Mouse (Mus musculus) telencephalon, adult 2 months (tissue): ENCODE measurements around the gene Ms4a2.

Experiments
- DNase-seq: peaks from one replicate; pipeline ENCODE4 v3.0.0-alpha.2; 2011; ENCODE audit warnings: low read depth, low spot score

The Ms4a2 gene

DNA sequence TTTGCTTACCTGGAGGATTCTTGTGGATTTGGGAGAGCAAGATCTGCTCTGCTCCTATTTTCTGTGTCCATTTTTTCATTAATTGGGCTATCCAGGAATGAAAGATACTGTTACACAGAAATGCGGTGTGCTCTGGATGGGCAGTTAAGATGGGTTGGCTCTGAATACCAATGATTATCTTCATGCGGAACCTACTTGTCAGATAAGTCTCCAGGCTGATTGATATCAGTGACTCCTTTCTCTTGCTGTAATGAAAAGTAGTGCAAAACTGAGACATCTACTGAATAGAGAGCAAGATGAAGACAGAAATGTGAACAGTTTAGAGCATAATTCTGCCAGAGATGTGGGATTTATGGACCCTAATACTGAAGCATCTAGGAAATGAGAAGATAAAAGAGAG lies at the start of gene Ms4a2:
Gene Ms4a2, minus strand, starts transcription at position 169 of the 400 bp plus-strand sequence.
- no peak for DNase-seq

GRCm38 (mm10) chr19:11661562-11661961 lies 38.0 kb upstream of the Ms4a2 start:
- DNase-seq = no peak

DNA sequence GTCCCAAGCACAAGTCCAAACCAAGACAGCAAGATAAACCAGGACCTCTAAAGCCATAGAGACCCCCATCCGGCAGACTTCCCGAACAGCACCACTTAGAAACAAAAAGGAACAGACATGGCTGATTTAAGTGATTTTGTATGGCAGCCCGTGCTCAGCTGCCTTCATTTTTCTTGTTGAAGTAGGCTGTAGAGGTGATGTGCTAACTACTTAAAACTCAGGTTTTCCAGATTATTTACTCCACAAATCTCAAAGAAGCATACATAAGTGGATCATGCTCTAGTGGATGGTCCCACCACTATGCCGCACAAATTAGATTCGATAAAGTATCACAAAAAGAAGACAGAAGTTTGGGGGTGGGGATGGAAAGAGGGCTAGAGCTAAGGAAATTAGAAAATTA lies 36.9 kb upstream of the Ms4a2 start, which contains the start of gene Oosp2:
Gene Oosp2, minus strand, starts transcription at position 101 of the 400 bp plus-strand sequence.
- no peak for DNase-seq

DNA sequence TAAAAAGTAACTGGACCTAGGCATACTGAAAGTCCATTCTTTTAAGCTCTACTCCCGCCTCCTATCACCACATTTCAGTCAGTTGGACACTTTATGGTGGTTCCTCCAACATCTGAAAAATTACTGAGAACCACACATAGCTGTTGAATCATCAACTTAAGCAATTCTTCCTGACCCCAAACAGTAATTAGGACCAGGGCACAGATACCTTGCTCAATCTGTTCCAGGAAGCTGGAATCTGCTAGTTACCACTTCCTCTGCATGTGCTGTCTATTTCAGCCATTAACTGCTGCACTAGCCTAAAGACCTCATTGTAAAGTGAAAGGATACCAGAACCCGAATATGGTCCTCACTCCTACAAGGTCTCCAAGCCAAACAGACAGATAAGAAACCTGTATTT lies 35.6 kb upstream of the Ms4a2 start:
- no peak for DNase-seq

DNA sequence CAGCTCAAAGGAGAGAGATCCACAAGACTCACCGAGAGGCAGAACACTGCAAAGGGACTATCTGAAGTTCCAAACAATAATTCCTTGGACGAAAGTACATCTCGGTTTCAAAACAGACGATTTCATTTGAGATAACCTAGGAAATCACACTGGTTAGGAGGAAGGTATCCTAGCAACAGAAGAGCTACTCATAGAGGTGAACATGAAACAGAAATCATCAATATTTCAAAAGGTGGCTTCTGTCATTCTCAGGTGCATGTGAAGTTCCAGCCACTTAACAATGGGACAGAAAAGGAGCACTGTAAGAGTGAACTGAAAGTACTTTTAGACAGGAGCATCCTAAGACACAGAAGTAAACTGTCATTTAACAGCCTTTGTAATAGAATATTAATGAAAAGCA lies 26.0 kb upstream of the Ms4a2 start:
- no peak for DNase-seq

DNA sequence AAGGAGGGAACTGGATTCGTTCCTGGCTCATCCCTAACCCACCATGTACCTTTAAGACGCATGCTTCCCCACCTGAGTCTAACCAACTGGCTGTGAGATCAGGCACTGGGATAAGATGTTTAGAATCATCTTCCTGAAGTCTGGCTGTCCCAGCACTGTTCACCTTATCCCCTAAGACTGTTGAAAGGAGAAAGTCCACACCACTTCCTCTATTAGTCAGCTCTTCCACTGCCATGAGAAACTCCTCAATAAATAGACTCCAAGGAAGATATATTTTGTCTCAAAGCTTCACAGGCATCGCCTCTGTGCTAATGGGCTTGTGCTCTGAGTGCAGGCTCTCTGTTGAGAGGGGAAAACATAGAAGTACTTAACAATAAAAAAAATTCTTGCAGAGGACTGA lies 22.6 kb upstream of the Ms4a2 start:
- DNase-seq = no peak

GRCm38 (mm10) chr19:11640732-11641131 lies 17.2 kb upstream of the Ms4a2 start, which contains the start of gene Ms4a3:
Gene Ms4a3, minus strand, starts transcription at chr19:11640851.
- DNase-seq = no peak

- DNase-seq = no peak
Measured at GRCm38 (mm10) chr19:11639038-11639437, 15.5 kb upstream of the Ms4a2 start.

GRCm38 (mm10) chr19:11635572-11635971 lies 12.1 kb upstream of the Ms4a2 start:
- DNase-seq = no peak

DNA sequence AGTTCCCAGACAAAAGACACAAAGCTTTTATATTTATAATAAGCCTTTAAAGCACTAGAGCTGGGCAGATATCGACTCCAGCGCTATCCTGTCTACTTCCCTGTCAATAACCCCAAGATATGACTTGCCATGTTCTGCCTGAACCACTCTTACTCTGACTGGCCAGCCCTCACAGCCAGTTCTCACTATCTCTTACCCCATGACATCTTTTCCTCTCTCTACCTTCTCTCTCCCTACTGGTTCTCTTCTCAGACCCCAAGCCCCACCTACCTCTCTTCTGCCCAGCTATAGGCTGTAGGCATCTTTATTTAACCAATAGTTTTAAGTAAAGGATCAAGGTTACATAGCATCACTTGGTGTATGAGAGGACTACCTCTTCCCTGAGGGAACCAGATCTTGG lies 10.8 kb upstream of the Ms4a2 start:
- no peak for DNase-seq

DNA sequence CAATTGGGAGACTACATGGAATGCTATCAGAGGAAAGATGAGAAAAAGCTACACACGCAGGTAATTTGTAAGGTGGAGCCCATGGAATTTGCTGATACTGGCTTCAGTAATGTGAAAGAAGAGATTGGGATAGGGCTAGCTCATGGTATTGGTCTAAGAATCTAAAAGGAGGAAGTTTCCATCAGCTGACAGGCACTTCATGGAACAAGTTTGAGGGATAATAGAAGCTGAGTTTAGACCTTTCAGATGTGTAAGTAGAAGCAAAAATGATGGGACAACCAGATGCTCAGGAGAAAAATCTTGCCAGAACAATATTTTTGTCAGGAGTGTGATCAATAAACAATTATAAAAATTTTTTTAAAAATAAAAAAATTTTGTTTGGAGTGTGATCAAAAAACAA lies 10.2 kb upstream of the Ms4a2 start:
- no peak for DNase-seq

- no peak for DNase-seq
Measured at GRCm38 (mm10) chr19:11625231-11625630, 1.7 kb upstream of the Ms4a2 start.

GRCm38 (mm10) chr19:11624800-11625199 lies 1.3 kb upstream of the Ms4a2 start:
- no peak for DNase-seq

- no peak for DNase-seq
Measured at GRCm38 (mm10) chr19:11617983-11618382, 5.5 kb downstream of the Ms4a2 start.

- no peak for DNase-seq
Measured at GRCm38 (mm10) chr19:11614805-11615204, 8.7 kb downstream of the Ms4a2 start.

DNA sequence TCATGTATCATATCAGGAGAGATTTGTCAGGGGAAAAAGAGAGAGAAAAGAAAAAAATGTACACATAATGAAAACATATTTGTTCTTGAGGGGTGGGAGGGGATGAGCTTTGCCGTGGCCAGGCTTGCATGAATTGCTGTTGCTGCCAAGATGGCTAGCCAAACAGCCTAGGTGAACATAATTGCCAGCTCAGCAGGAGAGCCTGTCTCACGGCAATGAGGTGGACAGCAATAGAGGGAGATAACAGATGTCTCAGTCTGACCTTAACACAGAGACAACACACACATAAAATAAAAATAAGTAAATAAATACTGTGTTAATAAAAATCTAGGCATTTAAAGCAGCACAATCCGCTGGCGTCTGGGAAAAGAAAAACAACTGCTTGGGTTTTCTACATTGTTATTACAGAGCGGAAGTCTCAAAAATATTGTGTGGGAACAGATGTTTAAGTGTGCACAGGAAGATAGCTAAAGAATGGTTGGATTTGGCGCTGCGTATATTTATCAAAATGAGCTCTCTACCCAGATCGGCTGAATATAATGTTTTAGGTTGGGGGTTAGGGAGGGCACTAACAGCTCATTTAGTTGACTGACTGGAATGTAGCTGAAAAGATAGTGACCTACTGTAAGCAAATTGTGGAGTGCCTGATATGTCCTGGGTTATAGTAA lies 9.6 kb downstream of the Ms4a2 start:
- no peak for DNase-seq

- DNase-seq = no peak
Measured at GRCm38 (mm10) chr19:11613084-11613483, 10.4 kb downstream of the Ms4a2 start.

GRCm38 (mm10) chr19:11612293-11612692 lies 11.2 kb downstream of the Ms4a2 start:
- DNase-seq = no peak

GRCm38 (mm10) chr19:11611541-11611945 lies 12.0 kb downstream of the Ms4a2 start:
- DNase-seq = peak; percentile 55

GRCm38 (mm10) chr19:11608172-11608571 lies 15.3 kb downstream of the Ms4a2 start:
- DNase-seq = no peak

DNA sequence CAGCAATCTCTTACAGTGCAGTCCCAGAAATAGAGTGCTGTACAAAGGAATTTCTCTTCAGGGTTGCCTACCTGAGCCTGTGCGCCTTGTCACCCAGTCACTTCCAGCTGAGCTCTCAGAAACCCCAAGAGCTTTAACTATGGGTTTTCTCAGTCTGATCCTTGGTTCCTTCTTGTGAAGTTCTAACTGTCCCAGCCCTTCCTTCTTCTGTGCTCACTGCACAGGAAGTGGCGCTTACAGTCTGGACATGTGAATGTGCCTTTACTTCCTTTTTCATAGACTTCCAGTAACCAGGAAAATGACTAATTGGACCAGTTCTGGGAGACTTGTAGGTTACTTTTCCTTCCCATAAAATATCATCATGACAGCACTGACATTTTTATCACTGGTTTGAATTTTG lies 18.9 kb downstream of the Ms4a2 start, which contains the start of gene Ms4a6d:
Gene Ms4a6d, minus strand, starts transcription at position 247 of the 400 bp plus-strand sequence.
- DNase-seq = no peak

- DNase-seq = no peak
Measured at GRCm38 (mm10) chr19:11602026-11602425, 21.5 kb downstream of the Ms4a2 start.

GRCm38 (mm10) chr19:11601349-11601748 lies 22.2 kb downstream of the Ms4a2 start:
- no peak for DNase-seq
